Comparison of ENCODE assay signal across 7 mouse cellular contexts in the genomic region with DNA sequence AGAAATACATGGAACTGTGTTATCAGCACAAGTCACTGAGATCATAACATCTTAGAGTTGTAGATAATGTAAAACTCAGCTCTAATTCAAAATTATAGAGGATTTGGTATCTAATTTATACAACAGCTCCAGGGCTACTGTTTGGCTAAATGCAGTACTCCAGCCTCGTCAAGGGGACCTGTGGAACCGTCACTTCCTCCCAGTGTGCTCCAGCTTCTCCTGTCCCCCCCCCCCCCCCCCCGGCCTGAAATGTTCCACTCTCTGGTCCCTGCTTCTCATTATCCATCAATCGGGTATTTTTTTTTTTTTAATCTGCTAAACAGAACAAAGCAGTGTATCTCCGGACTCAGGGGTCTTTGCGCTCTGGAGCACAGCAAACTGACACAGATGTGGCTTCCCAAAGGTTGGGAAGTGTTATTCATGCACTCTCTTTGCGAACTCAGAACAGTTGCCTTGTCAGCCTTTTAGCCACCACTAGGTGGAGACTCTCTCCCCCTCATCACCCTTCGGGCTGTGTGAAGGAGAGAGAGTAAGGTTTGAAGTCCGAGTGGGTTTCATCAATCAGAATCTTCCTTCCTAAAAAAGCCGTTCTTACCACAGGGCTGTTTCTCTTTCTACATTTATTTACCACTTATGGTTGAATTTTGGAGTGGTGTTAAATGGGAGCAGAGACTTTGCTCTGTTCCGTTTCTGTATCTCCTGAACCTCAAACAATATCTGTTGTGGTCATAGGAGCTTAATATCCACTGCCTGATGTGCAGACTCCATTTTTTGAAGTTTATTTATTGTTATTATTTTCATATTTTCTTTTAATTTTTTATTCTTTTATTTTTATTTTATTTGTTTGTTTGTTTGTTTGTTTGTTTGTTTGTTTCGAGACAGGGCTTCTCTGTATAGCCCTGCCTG. TPM values are rescaled to one million over a fixed set of nuclear protein-coding genes. Genes with fewer than 3 reads are reported as not detected.
DNase-seq lines count a peak whose midpoint lies in the region; ATAC-seq lines count a peak whose summit lies in the region.

No protein-coding gene starts in this region.

- no peak overlapping the region for H3K27ac ChIP-seq in intestine, embryonic 14.5 days (ENCODE audit: low read depth)

- H3K4me1 ChIP-seq in intestine, embryonic 14.5 days (replicated peaks; ENCODE audit: control insufficient read depth, insufficient read depth, low read length): no peaks in the 10 kb centered on the region

- H3K9me3 ChIP-seq in intestine, embryonic 14.5 days (ENCODE audit: control insufficient read depth, low read length): no peaks in the 10 kb centered on the region

- H3K9ac ChIP-seq in intestine, embryonic 14.5 days (ENCODE audit: low read length): no peak overlapping the region

- H3K4me2 ChIP-seq in intestine, embryonic 14.5 days (ENCODE audit: low read length): peak overlapping the region; percentile 32; the same call in 1 of the 2 replicates

- H3K36me3 ChIP-seq in intestine, embryonic 14.5 days (ENCODE audit: control insufficient read depth, insufficient read depth, low read length): no peaks in the 10 kb centered on the region

- DNase-seq in adipocyte (ENCODE audit: low spot score): peak; percentile 77
- DNase-seq in gastrocnemius, postnatal 25 days: peak; percentile 41
- peak; percentile 71 for DNase-seq in intestine, embryonic 14.5 days (ENCODE audit: low spot score)
- peak; percentile 33 to 69 for DNase-seq in left cerebral cortex, postnatal 14 days (ENCODE audit: low spot score in 2 of 2)
- DNase-seq in right cerebral cortex, postnatal 14 days: peak; percentile 44

- H3K4me3 ChIP-seq in intestine, embryonic 14.5 days (ENCODE audit: low read depth, low read length): no peak overlapping the region

- no peaks in the 10 kb centered on the region for H3K27me3 ChIP-seq in intestine, embryonic 14.5 days (replicated peaks; ENCODE audit: control insufficient read depth, insufficient read depth, low read length)

- WGBS in intestine, embryonic 14.5 days: 19% methylated on average over 12 of the region's 12 CpGs

- peak; percentile 98 for ATAC-seq in common myeloid progenitor, adult 5-6 weeks (replicated peaks; ENCODE audit: low read depth, poor library complexity, severe bottlenecking)
- ATAC-seq in intestine, embryonic 14.5 days (replicated peaks; ENCODE audit: low FRiP score, low TSS enrichment, low read depth): peak; percentile 76; the same call in 1 of the 2 replicates
- ATAC-seq in megakaryocyte-erythroid progenitor cell, adult 5-6 weeks (replicated peaks; ENCODE audit: low FRiP score, low TSS enrichment, poor library complexity, severe bottlenecking): peak; percentile 93

- intact Hi-C loops in left cerebral cortex, postnatal 14 days (cut with DNase I): no loop called here

RNA-seq across cellular contexts. Expression of a gene that starts 22.0 kb away (rescaled TPM):
- total RNA-seq in common myeloid progenitor, adult 5-6 weeks (2017): 65.4 and 67.3 TPM in 2 replicates
- 10 to 100 TPM; 21.3 to 26.3 TPM for total RNA-seq in gastrocnemius, postnatal 25 days (2021)
- polyA plus RNA-seq in intestine, embryonic 14.5 days (2014; fragmentation: Nextera tagmentation; extraction: Ambion mirVana): 54.3 and 56.8 TPM in 2 replicates
- 100 to 1,000 TPM; 108 to 119 TPM for total RNA-seq in left cerebral cortex, postnatal 14 days (2021)
- total RNA-seq in megakaryocyte-erythroid progenitor cell, adult 5-6 weeks (2014; fragmentation: Nextera tagmentation): 67.8 and 79.9 TPM in 2 replicates
- 46.4 and 55.3 TPM in 2 replicates for total RNA-seq in megakaryocyte-erythroid progenitor cell, adult 5-6 weeks (2017)
